Mouse (Mus musculus) R1 (cell line): ENCODE results near the gene Gm21773.
"Not testable (repeated sequence)": the region's sequence is repeated elsewhere in the genome, so short reads cannot be mapped to it uniquely, and the experiment has no call there.

Source experiments
- DNase-seq: peaks from one replicate; pipeline ENCODE4 v3.0.0-alpha.2; 2018; ENCODE audit warnings: low read depth, low spot score

Gm21773 gene

DNA sequence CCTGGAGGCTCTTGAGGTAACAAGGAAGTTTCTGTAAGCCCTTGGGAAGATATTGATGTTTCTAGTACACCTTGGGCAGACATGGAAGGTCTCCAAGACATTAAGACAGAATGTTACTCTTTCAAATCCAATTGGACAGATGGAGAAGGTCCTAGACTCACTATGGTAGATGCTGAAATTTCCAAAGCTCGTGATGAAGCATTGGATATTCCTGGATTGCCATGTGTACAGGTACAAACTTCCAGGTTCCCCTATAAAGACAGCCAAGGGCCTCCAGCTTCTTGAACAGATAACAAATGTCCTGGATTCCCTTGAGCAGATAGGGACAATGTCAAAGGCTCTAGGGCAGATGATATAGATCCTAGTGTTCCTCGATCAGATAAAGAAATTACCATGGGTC is at the start of gene Gm21773:
TSS of gene Gm21773 (minus strand) at position 101 of the 400 bp plus-strand sequence.
- not testable (repeated sequence) for DNase-seq
